Mouse (Mus musculus) yolk sac, embryonic 10.5 days (tissue): ENCODE data around the gene Arhgef25.
"Not testable (repeated sequence)": the region's sequence is repeated elsewhere in the genome, so short reads cannot be mapped to it uniquely, and the experiment has no call there.

Source experiments
- DNase-seq: peaks from one replicate; pipeline ENCODE4 v3.0.0-alpha.2; 2017; ENCODE audit warnings: low spot score

Arhgef25 gene

GRCm38 (mm10) chr10:127166404-127166715 lies 23.5 kb downstream of the Arhgef25 start:
- no peak for DNase-seq

GRCm38 (mm10) chr10:127165654-127166403 lies 24.1 kb downstream of the Arhgef25 start:
- peak; percentile 68 for DNase-seq

GRCm38 (mm10) chr10:127165354-127165653 lies 24.6 kb downstream of the Arhgef25 start:
- peak; percentile 47 for DNase-seq

- peak; percentile 72 for DNase-seq
Observed at GRCm38 (mm10) chr10:127164631-127165353, 25.1 kb downstream of the Arhgef25 start, which contains the start of gene B4galnt1. Gene B4galnt1, plus strand, starts transcription at chr10:127165225.

- DNase-seq: no peak
Observed at GRCm38 (mm10) chr10:127164190-127164589, 25.7 kb downstream of the Arhgef25 start.

- not testable (repeated sequence) for DNase-seq
Observed at GRCm38 (mm10) chr10:127162771-127163261, 27.1 kb downstream of the Arhgef25 start.

- no peak for DNase-seq
Observed at GRCm38 (mm10) chr10:127160728-127161127, 29.2 kb downstream of the Arhgef25 start.

- peak; percentile 53 for DNase-seq
Observed at GRCm38 (mm10) chr10:127160081-127160480, 29.8 kb downstream of the Arhgef25 start.

- DNase-seq: no peak
Observed at GRCm38 (mm10) chr10:127158471-127158870, 31.4 kb downstream of the Arhgef25 start.

GRCm38 (mm10) chr10:127156511-127156910 lies 33.4 kb downstream of the Arhgef25 start:
- no peak for DNase-seq

GRCm38 (mm10) chr10:127156089-127156488 lies 33.8 kb downstream of the Arhgef25 start:
- DNase-seq: no peak

- DNase-seq: no peak
Observed at GRCm38 (mm10) chr10:127154652-127155051, 35.2 kb downstream of the Arhgef25 start.

- DNase-seq: no peak
Observed at GRCm38 (mm10) chr10:127154241-127154640, 35.6 kb downstream of the Arhgef25 start.

GRCm38 (mm10) chr10:127153323-127153722 lies 36.6 kb downstream of the Arhgef25 start:
- no peak for DNase-seq

GRCm38 (mm10) chr10:127152556-127152955 lies 37.3 kb downstream of the Arhgef25 start:
- not testable (repeated sequence) for DNase-seq

- not testable (repeated sequence) for DNase-seq
Observed at GRCm38 (mm10) chr10:127151233-127151632, 38.6 kb downstream of the Arhgef25 start.

- DNase-seq: no peak
Observed at GRCm38 (mm10) chr10:127150471-127150872, 39.4 kb downstream of the Arhgef25 start.

- DNase-seq: no peak
Observed at GRCm38 (mm10) chr10:127147135-127147534, 42.7 kb downstream of the Arhgef25 start.

- no peak for DNase-seq
Observed at GRCm38 (mm10) chr10:127145303-127145702, 44.6 kb downstream of the Arhgef25 start.

GRCm38 (mm10) chr10:127144536-127144935 lies 45.3 kb downstream of the Arhgef25 start:
- no peak for DNase-seq

- DNase-seq: no peak
Observed at GRCm38 (mm10) chr10:127143228-127143627, 46.7 kb downstream of the Arhgef25 start.

- no peak for DNase-seq
Observed at GRCm38 (mm10) chr10:127141500-127141899, 48.4 kb downstream of the Arhgef25 start.

GRCm38 (mm10) chr10:127140971-127141370 lies 48.9 kb downstream of the Arhgef25 start:
- DNase-seq: no peak
